Mouse (Mus musculus): ENCODE results near the gene Mlx.

GRCm38 (mm10) chr11:101111178-101111577 is 24.1 kb downstream of the Mlx start:
- no peak for TF ChIP-seq CTCF (IDR thresholded peaks at IDR 0.05; ENCODE audit: extremely low read depth, insufficient read depth, low read length)
- TF ChIP-seq POLR2A (IDR thresholded peaks at IDR 0.05; ENCODE audit: extremely low read depth, insufficient read depth, low read length) = no peak

Data from cortical plate, adult 2 months (tissue).